Mouse (Mus musculus): ENCODE measurements around the gene Carnmt1.

GRCm38 (mm10) chr19:18646853-18647420 is 23.6 kb upstream of the Carnmt1 start:
- TF ChIP-seq POLR2A (IDR thresholded peaks at IDR 0.05; ENCODE audit: insufficient read depth, low read depth, low read length) (no peak), CTCF (IDR thresholded peaks at IDR 0.05) (no peak), EP300 (IDR thresholded peaks at IDR 0.05; ENCODE audit: insufficient read depth, low read depth, low read length) (no peak)
